Mouse (Mus musculus) kidney, embryonic 15.5 days (tissue): ENCODE data around the gene Ifna11. TPM values are rescaled to one million over a fixed set of nuclear protein-coding genes. Genes with fewer than 3 reads are reported as not detected.
"Not testable (repeated sequence)": the region's sequence is repeated elsewhere in the genome, so short reads cannot be mapped to it uniquely, and the experiment has no call there.

Source experiments
- ATAC-seq: fragments of 200-750 bp; cut with Nextera tagmentation; replicated peaks from 2 replicates; pipeline ENCODE4 v1.8.0; 2017; ENCODE audit warnings: moderate TSS enrichment; ENCODE audit not compliant: low FRiP score
- H3K27ac ChIP-seq: fragments of 300-500 bp; sonication (generic); 2 replicates; pipeline ENCODE4 v1.5.1; 2015; ENCODE audit warnings: mild to moderate bottlenecking, inconsistent platforms
- H3K27me3 ChIP-seq: fragments of 300-500 bp; sonication (generic); 2 replicates; pipeline ENCODE4 v1.6.1; 2015; ENCODE audit warnings: inconsistent platforms
- H3K36me3 ChIP-seq: fragments of 300-500 bp; sonication (generic); 2 replicates; pipeline ENCODE4 v1.6.1; 2015; ENCODE audit warnings: inconsistent platforms
- H3K4me1 ChIP-seq: fragments of 300-500 bp; sonication (generic); 2 replicates; pipeline ENCODE4 v1.6.1; 2015; ENCODE audit warnings: inconsistent platforms
- H3K4me2 ChIP-seq: fragments of 300-500 bp; sonication (generic); 2 replicates; pipeline ENCODE4 v1.6.1; 2015; ENCODE audit warnings: moderate library complexity, mild to moderate bottlenecking, inconsistent platforms
- H3K4me3 ChIP-seq: fragments of 300-500 bp; sonication (generic); replicated peaks from 2 replicates; pipeline ENCODE4 v1.5.1; 2015; ENCODE audit warnings: mild to moderate bottlenecking, inconsistent platforms
- H3K9ac ChIP-seq: fragments of 300-500 bp; sonication (generic); 2 replicates; pipeline ENCODE4 v1.6.1; 2015; ENCODE audit warnings: mild to moderate bottlenecking, inconsistent platforms
- H3K9me3 ChIP-seq: fragments of 300-500 bp; sonication (generic); replicated peaks from 2 replicates; pipeline ENCODE4 v1.6.1; 2016; ENCODE audit warnings: inconsistent platforms
- WGBS: fragments of 180-500 bp; shearing (Covaris S2); methylation state at CpG from one replicate; pipeline ENCODE4 v1.1.7; 2015; ENCODE audit warnings: mixed read lengths; 5-methylcytosine and 5-hydroxymethylcytosine counted together
- polyA plus RNA-seq: library from polyadenylated mRNA; unstranded; fragments of >200 nt; fragmentation: Nextera tagmentation; extraction: Ambion mirVana; gene quantifications from 2 replicates; pipeline ENCODE4 v1.2.1, GENCODE M21; 2015

Ifna11 gene
- not detected in 2 replicates for polyA plus RNA-seq

DNA sequence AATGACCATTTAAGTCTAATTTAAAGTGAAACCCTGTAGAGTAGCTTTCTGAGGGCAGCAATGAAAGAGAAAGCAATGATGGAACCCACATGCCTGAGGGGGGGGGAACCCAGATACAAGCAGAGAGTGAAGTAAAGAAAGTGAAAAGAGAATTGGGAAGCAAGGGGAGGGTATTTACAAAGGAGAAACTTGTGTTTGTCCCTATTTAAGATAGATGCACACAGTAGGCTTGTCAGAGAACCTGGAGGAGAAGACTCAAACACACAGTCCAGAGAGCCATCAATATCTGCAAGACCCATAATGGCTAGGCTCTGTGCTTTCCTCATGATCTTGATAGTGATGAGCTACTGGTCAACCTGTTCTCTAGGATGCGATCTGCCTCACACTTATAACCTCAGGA lies at the start of gene Ifna11:
Gene Ifna11 (plus strand): TSS at position 301 of the 400 bp plus-strand sequence.
- no peak for ATAC-seq
- Histone ChIP-seq H3K4me2 (no peak within 1 kb of the TSS), H3K4me3 (no peak within 1 kb of the TSS), H3K9ac (no peak within 1 kb of the TSS), H3K36me3 (no peaks in the 10 kb centered on the region), H3K27me3 (no peaks in the 10 kb centered on the region; the same call in 1 of the 2 replicates), H3K27ac (no peak within 1 kb of the TSS), H3K4me1 (no peaks in the 10 kb centered on the region), H3K9me3 (no peaks in the 10 kb centered on the region)
- 74% methylated on average over 1 of the region's 1 CpGs for WGBS

DNA sequence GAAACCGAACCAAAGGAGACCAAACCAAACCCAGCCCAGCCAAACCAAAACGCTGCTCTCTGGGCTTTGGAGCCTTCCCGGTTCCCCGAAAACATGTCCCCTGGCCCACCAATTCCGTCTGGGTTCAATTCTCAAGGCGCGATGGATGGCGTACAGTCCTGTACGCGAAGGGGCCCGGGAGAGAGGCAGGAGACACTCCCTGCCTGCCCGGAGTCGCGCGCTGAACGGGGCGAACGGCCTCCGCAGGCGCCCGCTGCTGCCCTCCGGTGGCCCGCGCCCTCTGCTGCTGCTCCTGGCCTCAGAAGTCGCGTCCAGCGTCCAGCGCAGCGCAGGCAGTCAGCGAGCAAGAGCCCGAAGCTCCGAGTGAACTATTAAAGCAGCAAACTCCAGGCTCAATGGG lies 46.2 kb upstream of the Ifna11 start, which contains the start of gene Gm13290:
Gene Gm13290 (plus strand): TSS at position 301 of the 400 bp plus-strand sequence.
- H3K9me3 ChIP-seq, H3K4me1 ChIP-seq, H3K27ac ChIP-seq, H3K27me3 ChIP-seq, H3K4me3 ChIP-seq, H3K4me2 ChIP-seq, ATAC-seq, H3K36me3 ChIP-seq, H3K9ac ChIP-seq: not testable (repeated sequence)
- no CpG with 5 or more reads among the region's 32 CpGs for WGBS

- H3K27me3 ChIP-seq, H3K9me3 ChIP-seq, H3K4me1 ChIP-seq, H3K9ac ChIP-seq, H3K4me3 ChIP-seq, ATAC-seq, H3K27ac ChIP-seq, H3K36me3 ChIP-seq, H3K4me2 ChIP-seq: not testable (repeated sequence)
- no CpG with 5 or more reads among the region's 29 CpGs for WGBS
Observed at GRCm38 (mm10) chr4:88776622-88777021, 43.1 kb upstream of the Ifna11 start, which contains the start of gene Gm13289. Gene Gm13289 (plus strand): TSS chr4:88776922.

DNA sequence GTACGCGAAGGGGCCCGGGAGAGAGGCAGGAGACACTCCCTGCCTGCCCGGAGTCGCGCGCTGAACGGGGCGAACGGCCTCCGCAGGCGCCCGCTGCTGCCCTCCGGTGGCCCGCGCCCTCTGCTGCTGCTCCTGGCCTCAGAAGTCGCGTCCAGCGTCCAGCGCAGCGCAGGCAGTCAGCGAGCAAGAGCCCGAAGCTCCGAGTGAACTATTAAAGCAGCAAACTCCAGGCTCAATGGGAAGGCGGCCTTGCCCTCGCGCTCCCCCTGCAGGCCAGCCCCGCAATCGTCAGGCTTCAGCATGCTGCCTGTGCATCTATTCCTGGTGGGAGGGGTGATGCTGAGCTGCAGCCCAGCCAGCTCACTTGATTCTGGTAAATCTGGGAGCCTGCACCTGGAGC lies 40.2 kb upstream of the Ifna11 start, which contains the start of gene Gm13272:
Gene Gm13272 (plus strand): TSS at position 301 of the 400 bp plus-strand sequence.
- not testable (repeated sequence) for H3K36me3 ChIP-seq, ATAC-seq, H3K4me3 ChIP-seq, H3K9ac ChIP-seq, H3K4me1 ChIP-seq, H3K27me3 ChIP-seq, H3K4me2 ChIP-seq, H3K27ac ChIP-seq, H3K9me3 ChIP-seq
- WGBS: no CpG with 5 or more reads among the region's 29 CpGs

DNA sequence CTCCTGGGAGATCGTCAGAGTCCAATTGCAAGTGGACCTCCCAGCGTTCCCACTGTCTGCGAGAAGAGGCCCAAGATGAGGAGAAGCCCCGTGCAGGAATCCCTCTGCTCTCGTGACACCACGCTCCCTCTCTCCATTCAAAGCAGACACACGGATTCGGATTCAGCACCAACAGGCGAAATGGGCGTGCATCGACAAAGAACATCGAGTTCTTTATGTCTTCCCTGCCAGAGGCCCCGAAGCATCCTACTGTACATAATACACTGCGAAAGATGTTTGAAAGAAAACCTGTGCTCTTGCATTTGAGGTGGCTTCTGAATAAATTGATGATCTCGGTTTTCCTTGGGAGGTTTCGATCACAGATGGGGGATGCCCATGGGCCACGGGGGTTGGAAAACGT lies 39.4 kb upstream of the Ifna11 start:
- WGBS: 52% methylated on average over 16 of the region's 18 CpGs
- H3K4me1 ChIP-seq, H3K36me3 ChIP-seq, H3K4me2 ChIP-seq, H3K9ac ChIP-seq, H3K4me3 ChIP-seq, H3K27me3 ChIP-seq, ATAC-seq, H3K27ac ChIP-seq, H3K9me3 ChIP-seq: not testable (repeated sequence)

GRCm38 (mm10) chr4:88781831-88782230 lies 37.9 kb upstream of the Ifna11 start, which contains the start of gene Ifnz:
Gene Ifnz (plus strand): TSS chr4:88782131.
- WGBS: 9% methylated on average over 5 of the region's 7 CpGs
- peak within 1 kb of the TSS; percentile 51 for H3K4me2 ChIP-seq
- peak within 1 kb of the TSS; percentile 26 for H3K4me3 ChIP-seq
- not testable (repeated sequence) for H3K27me3 ChIP-seq, H3K9me3 ChIP-seq, H3K9ac ChIP-seq, ATAC-seq, H3K36me3 ChIP-seq, H3K4me1 ChIP-seq
- H3K27ac ChIP-seq: peak within 1 kb of the TSS; percentile 68; the same call in 1 of the 2 replicates

GRCm38 (mm10) chr4:88782335-88782734 lies 37.4 kb upstream of the Ifna11 start:
- H3K36me3 ChIP-seq, H3K27me3 ChIP-seq, H3K9me3 ChIP-seq, ATAC-seq, H3K9ac ChIP-seq, H3K4me1 ChIP-seq: not testable (repeated sequence)
- peak overlapping the region; percentile 51 for H3K4me2 ChIP-seq
- peak overlapping the region; percentile 26 for H3K4me3 ChIP-seq
- H3K27ac ChIP-seq: peak overlapping the region; percentile 68; the same call in 1 of the 2 replicates
- 0% methylated on average over 3 of the region's 31 CpGs for WGBS

- not testable (repeated sequence) for H3K9ac ChIP-seq, H3K9me3 ChIP-seq, H3K27ac ChIP-seq, H3K27me3 ChIP-seq, H3K4me2 ChIP-seq, ATAC-seq, H3K4me1 ChIP-seq, H3K36me3 ChIP-seq, H3K4me3 ChIP-seq
- WGBS: no CpG with 5 or more reads among the region's 27 CpGs
Observed at GRCm38 (mm10) chr4:88785409-88785808, 34.4 kb upstream of the Ifna11 start, which contains the start of gene Gm13276. Gene Gm13276 (plus strand): TSS chr4:88785709.

GRCm38 (mm10) chr4:88788402-88788801 lies 31.4 kb upstream of the Ifna11 start, which contains the start of gene Gm13277:
Gene Gm13277 (plus strand): TSS chr4:88788632.
- H3K36me3 ChIP-seq, H3K27me3 ChIP-seq, H3K9me3 ChIP-seq, H3K27ac ChIP-seq, H3K4me1 ChIP-seq, ATAC-seq, H3K9ac ChIP-seq, H3K4me3 ChIP-seq, H3K4me2 ChIP-seq: not testable (repeated sequence)
- 0% methylated on average over 1 of the region's 28 CpGs for WGBS

GRCm38 (mm10) chr4:88791250-88791649 lies 28.5 kb upstream of the Ifna11 start, which contains the start of gene Gm13278:
Gene Gm13278 (plus strand): TSS chr4:88791550.
- H3K9ac ChIP-seq, ATAC-seq: not testable (repeated sequence)
- no CpG with 5 or more reads among the region's 28 CpGs for WGBS

DNA sequence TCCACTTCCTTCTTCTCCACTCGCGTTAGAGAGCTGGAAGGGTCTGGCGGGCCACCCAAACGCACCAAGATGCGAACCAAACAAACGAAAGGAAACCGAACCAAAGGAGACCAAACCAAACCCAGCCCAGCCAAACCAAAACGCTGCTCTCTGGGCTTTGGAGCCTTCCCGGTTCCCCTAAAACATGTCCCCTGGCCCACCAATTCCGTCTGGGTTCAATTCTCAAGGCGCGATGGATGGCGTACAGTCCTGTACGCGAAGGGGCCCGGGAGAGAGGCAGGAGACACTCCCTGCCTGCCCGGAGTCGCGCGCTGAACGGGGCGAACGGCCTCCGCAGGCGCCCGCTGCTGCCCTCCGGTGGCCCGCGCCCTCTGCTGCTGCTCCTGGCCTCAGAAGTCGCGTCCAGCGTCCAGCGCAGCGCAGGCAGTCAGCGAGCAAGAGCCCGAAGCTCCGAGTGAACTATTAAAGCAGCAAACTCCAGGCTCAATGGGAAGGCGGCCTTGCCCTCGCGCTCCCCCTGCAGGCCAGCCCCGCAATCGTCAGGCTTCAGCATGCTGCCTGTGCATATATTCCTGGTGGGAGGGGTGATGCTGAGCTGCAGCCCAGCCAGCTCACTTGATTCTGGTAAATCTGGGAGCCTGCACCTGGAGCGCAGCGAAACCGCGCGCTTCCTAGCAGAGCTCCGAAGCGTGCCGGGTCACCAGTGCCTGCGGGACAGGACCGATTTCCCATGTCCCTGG lies 25.7 kb upstream of the Ifna11 start, which contains the start of gene Gm13275:
Gene Gm13275 (plus strand): TSS at position 552 of the 740 bp plus-strand sequence.
- H3K9me3 ChIP-seq, H3K27ac ChIP-seq, H3K4me1 ChIP-seq, H3K4me2 ChIP-seq, H3K9ac ChIP-seq, ATAC-seq, H3K36me3 ChIP-seq, H3K4me3 ChIP-seq, H3K27me3 ChIP-seq: not testable (repeated sequence)
- 2% methylated on average over 19 of the region's 52 CpGs for WGBS

More at GRCm38 (mm10) chr4:88791250-88791649, 28.5 kb upstream of the Ifna11 start, which contains the start of gene Gm13278:
- not testable (repeated sequence) for H3K4me2 ChIP-seq, H3K27me3 ChIP-seq, H3K4me3 ChIP-seq, H3K27ac ChIP-seq, H3K4me1 ChIP-seq, H3K9me3 ChIP-seq, H3K36me3 ChIP-seq

- H3K9me3 ChIP-seq, H3K4me2 ChIP-seq, H3K4me1 ChIP-seq, H3K36me3 ChIP-seq, H3K9ac ChIP-seq, H3K27me3 ChIP-seq, ATAC-seq, H3K27ac ChIP-seq, H3K4me3 ChIP-seq: not testable (repeated sequence)
- WGBS: no CpG with 5 or more reads among the region's 28 CpGs
Observed at GRCm38 (mm10) chr4:88797097-88797496, 22.7 kb upstream of the Ifna11 start, which contains the start of gene Gm13279. Gene Gm13279 (plus strand): TSS chr4:88797397.
